Mouse (Mus musculus) heart, embryonic 14.5 days (tissue): ENCODE data around the gene Hist1h2ap. TPM values are rescaled to one million over a fixed set of nuclear protein-coding genes. Genes with fewer than 3 reads are reported as not detected.
"Not testable (repeated sequence)": the region's sequence is repeated elsewhere in the genome, so short reads cannot be mapped to it uniquely, and the experiment has no call there.

Source experiments
- ATAC-seq: fragments of 200-750 bp; cut with Nextera tagmentation; 2 replicates; pipeline ENCODE4 v1.8.0; 2017; ENCODE audit warnings: low read depth, moderate TSS enrichment; ENCODE audit not compliant: insufficient number of reproducible peaks, insufficient read depth, low FRiP score
- H3K27ac ChIP-seq, 2 experiments: fragments of 200-500 bp in 1 of 2; fragments of 300-500 bp in 1 of 2; sonication (generic) in 1 of 2; replicated peaks in 1 of 2; 2 replicates each; pipeline ENCODE4 v1.5.1; 2012 to 2014; ENCODE audit warnings: low read depth in 2 of 2, low read length in 2 of 2, control low read depth in 1 of 2, mild to moderate bottlenecking in 1 of 2, mixed read lengths in 1 of 2; ENCODE audit not compliant: control insufficient read depth in 1 of 2, insufficient read depth in 1 of 2
- H3K27me3 ChIP-seq: fragments of 300-500 bp; sonication (generic); 2 replicates; pipeline ENCODE4 v1.6.1; 2014; ENCODE audit warnings: mild to moderate bottlenecking, low read length, control low read depth; ENCODE audit not compliant: control insufficient read depth, insufficient read depth
- H3K36me3 ChIP-seq: fragments of 300-500 bp; sonication (generic); 2 replicates; pipeline ENCODE4 v1.6.1; 2014; ENCODE audit warnings: mild to moderate bottlenecking, control low read depth, low read length, mixed read lengths; ENCODE audit not compliant: control insufficient read depth, insufficient read depth
- H3K4me1 ChIP-seq, 2 experiments: fragments of 200-500 bp in 1 of 2; fragments of 300-500 bp in 1 of 2; sonication (generic) in 1 of 2; 2 replicates each; pipeline ENCODE4 v1.6.1; 2012 to 2014; ENCODE audit warnings: low read length in 2 of 2, control low read depth in 1 of 2, mixed read lengths in 1 of 2; ENCODE audit not compliant: control insufficient read depth in 2 of 2, insufficient read depth in 2 of 2
- H3K4me2 ChIP-seq: fragments of 300-500 bp; sonication (generic); 2 replicates; pipeline ENCODE4 v1.6.1; 2014; ENCODE audit warnings: mild to moderate bottlenecking, low read length
- H3K4me3 ChIP-seq, 2 experiments: fragments of 200-500 bp in 1 of 2; fragments of 300-500 bp in 1 of 2; sonication (generic) in 1 of 2; 2 replicates each; pipeline ENCODE4 v1.5.1; 2012 to 2014; ENCODE audit warnings: low read length in 2 of 2, mild to moderate bottlenecking in 2 of 2, control low read depth in 1 of 2, low read depth in 1 of 2, moderate library complexity in 1 of 2; ENCODE audit not compliant: control insufficient read depth in 1 of 2, insufficient read depth in 1 of 2
- H3K9ac ChIP-seq: fragments of 300-500 bp; sonication (generic); 2 replicates; pipeline ENCODE4 v1.6.1; 2014; ENCODE audit warnings: mild to moderate bottlenecking, low read length
- H3K9me3 ChIP-seq: fragments of 300-500 bp; sonication (generic); 2 replicates; pipeline ENCODE4 v1.6.1; 2016; ENCODE audit warnings: low read length, control low read depth; ENCODE audit not compliant: control insufficient read depth
- WGBS: fragments of 180-500 bp; shearing (Covaris S2); extraction: QIAGEN DNeasy Blood & Tissue Kit; methylation state at CpG from one replicate; pipeline ENCODE4 v1.1.7; 2014; 5-methylcytosine and 5-hydroxymethylcytosine counted together
- polyA plus RNA-seq: library from polyadenylated mRNA; unstranded; fragments of >200 nt; fragmentation: Nextera tagmentation; extraction: Ambion mirVana; gene quantifications from 2 replicates; pipeline ENCODE4 v1.2.1, GENCODE M21; 2014

The Hist1h2ap gene
- polyA plus RNA-seq, 1 experiment from 2014 or later, result 1,577 TPM

DNA sequence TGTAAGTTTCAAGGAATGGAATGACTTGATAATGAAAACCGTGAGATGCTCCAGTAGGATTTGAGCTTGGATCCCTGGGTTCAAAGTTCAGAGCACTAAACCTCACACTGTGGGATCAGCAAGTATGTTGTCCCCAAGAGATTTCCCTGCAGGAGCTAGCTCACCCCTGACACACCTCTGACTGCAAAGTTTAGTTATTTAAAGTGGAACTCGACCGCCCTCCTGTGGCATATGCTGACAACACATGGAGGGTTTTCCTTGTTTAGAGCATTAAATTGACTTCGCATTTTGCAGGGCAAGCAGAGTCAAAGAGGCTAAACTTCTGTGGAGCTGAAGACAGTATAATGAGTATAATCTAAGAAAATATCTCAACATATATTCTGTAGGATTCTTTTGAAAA is 30.2 kb downstream of the Hist1h2ap start:
- no CpG with 5 or more reads among the region's 4 CpGs for WGBS
- not testable (repeated sequence) for H3K9ac ChIP-seq, H3K4me3 ChIP-seq, H3K36me3 ChIP-seq, H3K9me3 ChIP-seq, H3K4me2 ChIP-seq, H3K4me1 ChIP-seq, H3K27me3 ChIP-seq, H3K27ac ChIP-seq
- 0 out of 2 replicates have a peak, but pooled peaks have one; percentile 38 for ATAC-seq

DNA sequence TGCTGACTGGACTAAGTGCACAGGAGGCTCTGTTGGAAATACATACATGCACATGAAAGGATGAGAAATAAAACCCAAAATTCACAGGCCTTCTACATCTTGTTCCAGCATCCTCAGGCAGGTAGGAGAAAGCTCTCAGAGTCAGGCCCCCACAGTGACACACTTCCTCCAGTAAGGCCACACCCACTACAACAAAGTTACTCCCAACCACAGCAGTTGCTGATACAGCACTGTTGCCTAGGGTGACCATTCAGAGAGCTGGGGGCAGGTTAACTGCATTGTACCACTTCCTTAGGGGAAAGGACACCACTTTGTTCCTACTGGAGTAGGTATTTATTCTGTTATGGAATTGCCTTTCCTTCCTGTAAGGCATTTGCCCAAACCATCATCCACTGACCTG is 36.1 kb downstream of the Hist1h2ap start:
- not testable (repeated sequence) for H3K9ac ChIP-seq, H3K27ac ChIP-seq, ATAC-seq, H3K4me1 ChIP-seq, H3K9me3 ChIP-seq, H3K36me3 ChIP-seq, H3K4me3 ChIP-seq, H3K4me2 ChIP-seq, H3K27me3 ChIP-seq

DNA sequence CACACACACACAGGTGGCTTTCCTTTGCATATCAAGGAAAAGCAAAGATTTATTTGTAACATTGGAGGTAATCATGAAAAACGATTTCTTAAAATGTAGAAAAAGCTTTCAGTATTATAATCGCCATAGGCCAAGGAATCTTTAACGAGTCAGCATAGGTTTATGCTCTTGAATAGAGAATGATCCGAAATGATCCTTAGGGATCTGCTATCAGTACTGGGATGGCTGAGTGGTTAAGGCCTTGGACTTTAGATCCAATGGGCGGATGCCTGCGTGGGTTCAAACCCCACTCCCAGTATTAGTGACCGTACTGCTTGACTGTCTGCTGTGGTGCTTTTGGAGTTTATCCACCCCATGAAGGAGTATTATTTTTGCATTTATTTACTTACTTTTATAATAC is 37.7 kb downstream of the Hist1h2ap start:
- ATAC-seq, result no peak
- Histone ChIP-seq H3K4me3 (no peak overlapping the region), H3K27me3 (no peaks in the 10 kb centered on the region), H3K27ac (no peak overlapping the region), H3K4me1 (peaks cover under 1 to 5% of the 10 kb centered on the region in 2 experiments; a peak in 1 of 4 replicates), H3K9ac (no peak overlapping the region), H3K4me2 (no peak overlapping the region), H3K9me3 (no peaks in the 10 kb centered on the region), H3K36me3 (no peaks in the 10 kb centered on the region)
- WGBS, result 91% methylated on average over 7 of the region's 7 CpGs

DNA sequence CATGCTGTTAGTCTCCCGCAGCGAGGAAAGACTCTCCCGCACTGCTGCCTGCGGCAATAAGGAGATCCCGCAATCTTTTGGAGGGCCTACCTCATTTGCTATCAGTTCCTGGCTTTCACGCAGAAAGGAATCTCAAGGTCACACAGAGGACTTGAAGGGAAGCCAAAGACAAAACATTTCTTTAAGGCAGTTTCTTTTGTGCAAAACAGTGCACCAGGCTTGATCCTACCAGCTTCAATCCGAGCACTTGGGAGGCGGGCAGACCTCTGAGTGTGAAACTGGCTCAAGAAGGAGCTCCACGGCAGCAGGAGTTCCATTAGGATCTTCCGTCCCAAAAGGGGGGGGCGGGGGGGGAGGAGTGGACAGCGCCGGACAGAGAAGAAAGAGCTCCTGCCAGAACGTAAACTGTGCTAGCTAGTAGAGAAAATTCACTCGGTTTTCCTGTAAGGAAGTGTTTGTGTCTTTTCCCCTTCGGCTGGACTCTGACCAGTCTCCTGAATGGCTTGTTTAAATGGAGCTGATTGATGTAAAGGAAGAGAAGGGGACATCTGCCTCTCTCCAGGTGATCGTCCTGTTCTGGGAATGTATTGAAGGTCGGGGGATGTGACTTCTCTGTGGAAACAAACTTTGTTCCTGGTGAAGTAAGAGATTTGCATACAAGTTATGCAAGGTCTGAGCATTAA is 42.6 kb downstream of the Hist1h2ap start:
- peaks cover 5 to 19% of the 10 kb centered on the region in 2 experiments; a peak in 3 of 4 replicates for H3K4me1 ChIP-seq
- ATAC-seq, result no peak
- no peaks in the 10 kb centered on the region for H3K9me3 ChIP-seq
- peak overlapping the region in 1 of 2 experiments; percentile 33; a peak in 2 of 4 replicates for H3K27ac ChIP-seq
- WGBS, result 4% methylated on average over 18 of the region's 18 CpGs
- H3K36me3 ChIP-seq, result no peaks in the 10 kb centered on the region
- H3K27me3 ChIP-seq, result no peaks in the 10 kb centered on the region
- H3K9ac ChIP-seq, result peak overlapping the region; percentile 72
- peak overlapping the region; percentile 70 for H3K4me2 ChIP-seq
- peak overlapping the region; percentile 26 to 31; a peak in 3 of 4 replicates for H3K4me3 ChIP-seq

DNA sequence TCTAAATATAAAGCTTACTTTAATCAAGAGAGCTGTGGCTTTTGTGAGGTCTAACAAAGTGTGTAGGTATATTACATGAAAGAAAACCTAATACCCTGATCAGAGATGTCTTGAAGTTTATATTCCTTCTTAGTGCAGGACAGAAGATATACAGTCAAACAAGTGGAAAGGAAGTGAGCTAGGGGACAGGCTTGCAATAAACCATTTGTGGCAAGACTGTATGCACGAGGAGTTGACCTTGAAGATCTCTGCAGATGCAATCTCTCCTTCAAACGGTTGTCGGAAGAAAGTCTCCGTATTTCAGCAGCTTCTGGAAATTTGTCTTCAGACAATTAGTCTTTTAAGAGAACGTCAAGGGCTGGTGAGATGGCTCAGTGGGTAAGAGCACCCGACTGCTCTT is 43.4 kb downstream of the Hist1h2ap start:
- Histone ChIP-seq H3K36me3 (no peaks in the 10 kb centered on the region), H3K4me3 (no peak overlapping the region), H3K4me2 (no peak overlapping the region), H3K9ac (no peak overlapping the region), H3K9me3 (no peaks in the 10 kb centered on the region), H3K27me3 (no peaks in the 10 kb centered on the region), H3K4me1 (peaks cover 5 to 21% of the 10 kb centered on the region in 2 experiments; a peak in 3 of 4 replicates), H3K27ac (no peak overlapping the region)
- no peak for ATAC-seq
- WGBS, result 64% methylated on average over 6 of the region's 6 CpGs

DNA sequence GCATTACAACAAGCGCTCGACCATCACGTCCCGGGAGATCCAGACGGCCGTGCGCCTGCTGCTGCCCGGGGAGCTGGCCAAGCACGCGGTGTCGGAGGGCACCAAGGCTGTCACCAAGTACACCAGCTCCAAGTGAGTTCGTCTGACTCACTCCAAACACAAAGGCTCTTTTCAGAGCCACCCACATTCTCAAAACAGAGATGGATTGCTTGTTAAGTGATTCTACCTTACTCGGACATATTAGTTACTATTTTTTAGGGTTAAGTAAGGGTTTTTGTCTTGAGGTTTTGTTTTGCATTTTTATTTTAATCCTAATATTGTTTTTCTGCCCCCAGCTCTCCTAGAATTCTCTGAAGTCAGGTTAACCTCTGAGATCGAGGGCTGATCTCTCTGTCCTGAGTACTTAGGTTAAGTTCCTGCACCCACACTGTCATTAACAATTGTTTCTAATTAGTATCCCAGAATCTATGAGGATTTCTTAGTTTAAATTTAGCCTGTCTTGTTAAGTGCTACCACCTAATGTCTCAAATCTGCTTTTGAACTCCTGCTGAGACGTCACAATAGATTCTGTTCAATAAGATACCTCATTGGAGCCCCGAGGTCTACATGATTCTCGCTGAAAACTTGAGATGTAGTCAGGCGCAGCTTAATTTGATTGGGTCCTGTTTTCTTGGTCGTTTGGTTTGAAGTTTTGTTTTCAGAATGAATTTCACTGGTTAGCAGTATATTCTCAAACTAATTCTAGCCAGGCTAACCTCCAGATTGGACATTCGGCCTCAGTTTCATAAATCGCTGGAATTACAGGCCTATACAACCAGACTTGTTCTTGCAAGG is 45.3 kb downstream of the Hist1h2ap start:
- Histone ChIP-seq H3K4me3 (peak overlapping the region in 1 of 2 experiments; percentile 21; a peak in 2 of 4 replicates), H3K27me3 (no peaks in the 10 kb centered on the region), H3K4me1 (peaks cover 7 to 30% of the 10 kb centered on the region in 2 experiments), H3K36me3 (no peaks in the 10 kb centered on the region), H3K27ac (peak overlapping the region; percentile 53 to 59; a peak in 1 of 4 replicates), H3K4me2 (peak overlapping the region; percentile 64), H3K9ac (peak overlapping the region; percentile 63), H3K9me3 (no peaks in the 10 kb centered on the region)
- WGBS, result 32% methylated on average over 14 of the region's 21 CpGs
- no peak for ATAC-seq

DNA sequence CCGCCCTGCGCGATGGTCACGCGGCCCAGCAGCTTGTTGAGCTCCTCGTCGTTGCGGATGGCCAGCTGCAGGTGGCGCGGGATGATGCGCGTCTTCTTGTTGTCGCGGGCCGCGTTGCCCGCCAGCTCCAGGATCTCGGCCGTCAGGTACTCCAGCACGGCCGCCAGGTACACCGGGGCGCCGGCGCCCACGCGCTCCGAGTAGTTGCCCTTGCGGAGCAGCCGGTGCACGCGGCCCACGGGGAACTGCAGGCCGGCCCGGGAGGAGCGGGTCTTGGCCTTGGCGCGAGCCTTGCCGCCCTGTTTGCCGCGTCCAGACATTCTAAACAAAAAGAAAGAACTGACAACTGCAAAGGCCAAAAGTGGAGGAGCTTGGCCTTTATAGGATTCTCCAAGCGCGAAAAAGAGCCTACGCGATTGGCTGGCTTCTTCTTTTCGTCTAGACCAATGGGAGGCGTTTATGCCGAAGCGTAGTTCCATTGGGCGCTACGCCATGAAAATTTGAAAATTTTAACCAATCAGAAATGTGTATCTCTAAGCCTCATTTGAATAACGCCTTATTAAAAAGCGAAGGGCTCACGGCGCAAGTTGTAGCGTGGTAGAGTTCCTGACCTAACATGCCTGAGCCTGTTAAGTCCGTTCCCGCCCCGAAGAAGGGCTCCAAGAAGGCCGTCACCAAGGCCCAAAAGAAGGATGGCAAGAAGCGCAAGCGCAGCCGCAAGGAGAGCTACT is 46.2 kb downstream of the Hist1h2ap start, which contains the start of the genes Hist1h2an and Hist1h2bp:
TSS of gene Hist1h2an (minus strand) at position 320 of the 731 bp plus-strand sequence.
TSS of gene Hist1h2bp (plus strand) at position 563 of the 731 bp plus-strand sequence.
- peak within 1 kb of the TSS; percentile 82 to 92 for H3K27ac ChIP-seq
- peaks cover 7 to 36% of the 10 kb centered on the region in 2 experiments for H3K4me1 ChIP-seq
- peak within 1 kb of the TSS; percentile 64 for H3K4me2 ChIP-seq
- peak within 1 kb of the TSS; percentile 65 for H3K9ac ChIP-seq
- not testable (repeated sequence) for H3K36me3 ChIP-seq, H3K27me3 ChIP-seq, H3K9me3 ChIP-seq
- H3K4me3 ChIP-seq, result peak within 1 kb of the TSS; percentile 36 to 46
- ATAC-seq, result peak; percentile 92
- under 1% methylated on average over 33 of the region's 63 CpGs for WGBS
